Mouse (Mus musculus) embryonic facial prominence, embryonic 12.5 days (tissue): ENCODE data around the gene Dmd. TPM values are rescaled to one million over a fixed set of nuclear protein-coding genes. Genes with fewer than 3 reads are reported as not detected.

ENCODE experiments used
- ATAC-seq: fragments of 200-750 bp; cut with Nextera tagmentation; 2 replicates; pipeline ENCODE4 v1.8.0; 2017; ENCODE audit not compliant: insufficient number of reproducible peaks, insufficient read depth, low FRiP score, low TSS enrichment
- H3K27ac ChIP-seq: fragments of 300-500 bp; sonication (generic); 2 replicates; pipeline ENCODE4 v1.5.1; 2016; ENCODE audit warnings: mild to moderate bottlenecking
- H3K27me3 ChIP-seq: fragments of 300-500 bp; sonication (generic); 2 replicates; pipeline ENCODE4 v1.6.1; 2016; ENCODE audit warnings: mild to moderate bottlenecking, moderate library complexity
- H3K36me3 ChIP-seq: fragments of 300-500 bp; sonication (generic); 2 replicates; pipeline ENCODE4 v1.6.1; 2016; ENCODE audit warnings: mild to moderate bottlenecking
- H3K4me1 ChIP-seq: fragments of 300-500 bp; sonication (generic); 2 replicates; pipeline ENCODE4 v1.6.1; 2016
- H3K4me2 ChIP-seq: fragments of 300-500 bp; sonication (generic); replicated peaks from 2 replicates; pipeline ENCODE4 v1.6.1; 2016; ENCODE audit warnings: mild to moderate bottlenecking, moderate library complexity
- H3K4me3 ChIP-seq: fragments of 300-500 bp; sonication (generic); 2 replicates; pipeline ENCODE4 v1.5.1; 2016; ENCODE audit warnings: mild to moderate bottlenecking
- H3K9ac ChIP-seq: fragments of 300-500 bp; sonication (generic); 2 replicates; pipeline ENCODE4 v1.6.1; 2016; ENCODE audit warnings: mild to moderate bottlenecking, moderate library complexity
- H3K9me3 ChIP-seq: fragments of 300-500 bp; sonication (generic); 2 replicates; pipeline ENCODE4 v1.6.1; 2016; ENCODE audit warnings: mild to moderate bottlenecking, moderate library complexity
- WGBS: fragments of 180-500 bp; shearing (Covaris S2); methylation state at CpG from one replicate; pipeline ENCODE4 v1.1.7; 2016; 5-methylcytosine and 5-hydroxymethylcytosine counted together
- polyA plus RNA-seq: library from polyadenylated mRNA; unstranded; fragments of >200 nt; fragmentation: Nextera tagmentation; extraction: Ambion mirVana; gene quantifications from 2 replicates; pipeline ENCODE4 v1.2.1, GENCODE M21; 2016

Dmd gene
- polyA plus RNA-seq: 14.6 and 15.9 TPM in 2 replicates

DNA sequence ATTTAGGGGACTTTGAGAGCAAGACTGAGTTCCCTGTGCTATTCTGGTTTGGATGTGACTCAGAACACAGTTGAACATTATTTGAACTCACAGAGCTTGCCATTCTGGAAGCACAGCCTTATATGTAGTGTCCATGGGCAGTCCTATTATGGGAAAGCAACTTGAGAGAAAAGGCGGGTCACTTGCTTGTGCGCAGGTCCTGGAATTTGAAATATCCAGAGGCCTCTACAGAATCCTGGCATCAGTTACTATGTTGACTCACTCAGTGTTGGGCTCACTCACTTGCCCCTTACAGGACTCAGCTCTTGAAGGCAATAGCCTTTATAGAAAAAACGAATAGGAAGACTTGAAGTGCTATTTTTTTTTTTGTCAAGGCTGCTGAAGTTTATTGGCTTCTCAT, at the start of gene Dmd:
TSS of gene Dmd (plus strand) at position 241 of the 400 bp plus-strand sequence.
- no peaks in the 10 kb centered on the region for H3K27me3 ChIP-seq
- H3K9ac ChIP-seq: no peak within 1 kb of the TSS
- H3K4me1 ChIP-seq: no peaks in the 10 kb centered on the region
- H3K4me3 ChIP-seq: no peak within 1 kb of the TSS
- H3K9me3 ChIP-seq: no peaks in the 10 kb centered on the region
- WGBS: 70% methylated on average over 3 of the region's 3 CpGs
- no peak for ATAC-seq
- H3K27ac ChIP-seq: no peak within 1 kb of the TSS
- no peaks in the 10 kb centered on the region for H3K36me3 ChIP-seq
- no peak within 1 kb of the TSS for H3K4me2 ChIP-seq

DNA sequence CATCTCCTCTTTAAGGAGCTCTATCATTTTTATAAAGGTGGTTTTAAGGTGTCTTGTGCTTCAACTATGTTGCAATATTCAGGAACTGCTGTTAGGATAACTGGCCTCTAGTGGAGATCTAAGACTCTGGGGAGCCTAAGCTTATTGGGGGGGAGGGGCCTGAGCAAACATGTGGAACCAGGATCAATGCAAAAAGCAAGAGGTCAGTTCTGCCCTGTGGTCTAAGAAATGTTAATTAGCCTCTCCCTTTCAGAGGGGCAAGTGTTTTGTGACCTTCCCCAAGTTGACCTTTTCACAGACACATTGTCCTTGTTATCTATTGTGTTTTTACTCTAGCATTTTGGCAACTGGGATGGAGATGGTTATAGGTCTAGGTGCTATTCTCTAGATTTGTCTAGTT, 47.2 kb upstream of the Dmd start:
- ATAC-seq: no peak
- Histone ChIP-seq H3K4me2 (no peak overlapping the region), H3K36me3 (no peaks in the 10 kb centered on the region), H3K9ac (no peak overlapping the region), H3K4me1 (no peaks in the 10 kb centered on the region), H3K4me3 (no peak overlapping the region), H3K27ac (no peak overlapping the region), H3K27me3 (no peaks in the 10 kb centered on the region), H3K9me3 (no peaks in the 10 kb centered on the region)

DNA sequence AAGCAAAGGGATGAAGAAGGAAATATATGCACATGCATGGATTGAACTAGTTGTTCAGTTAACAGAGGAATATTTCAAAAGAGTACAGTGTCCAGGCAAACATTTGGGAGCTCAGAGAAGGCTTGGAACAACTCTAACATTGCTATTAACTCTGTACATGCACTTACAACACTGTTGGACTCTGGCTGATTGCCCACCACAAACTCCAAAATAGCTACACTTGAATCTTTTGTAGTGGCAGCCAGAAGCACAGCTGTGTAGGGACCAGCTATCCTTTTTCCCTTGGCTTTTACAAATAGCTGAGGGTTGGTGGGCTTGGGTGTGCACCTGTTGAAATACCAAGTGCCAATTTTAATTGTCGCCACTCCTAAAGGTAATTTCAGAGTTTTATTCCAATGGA, 39.0 kb downstream of the Dmd start:
- Histone ChIP-seq H3K9ac (no peak overlapping the region), H3K4me3 (no peak overlapping the region), H3K9me3 (no peaks in the 10 kb centered on the region), H3K27ac (no peak overlapping the region), H3K4me2 (no peak overlapping the region), H3K4me1 (no peaks in the 10 kb centered on the region), H3K27me3 (no peaks in the 10 kb centered on the region), H3K36me3 (no peaks in the 10 kb centered on the region)
- ATAC-seq: no peak
- 95% methylated on average over 1 of the region's 1 CpGs for WGBS

DNA sequence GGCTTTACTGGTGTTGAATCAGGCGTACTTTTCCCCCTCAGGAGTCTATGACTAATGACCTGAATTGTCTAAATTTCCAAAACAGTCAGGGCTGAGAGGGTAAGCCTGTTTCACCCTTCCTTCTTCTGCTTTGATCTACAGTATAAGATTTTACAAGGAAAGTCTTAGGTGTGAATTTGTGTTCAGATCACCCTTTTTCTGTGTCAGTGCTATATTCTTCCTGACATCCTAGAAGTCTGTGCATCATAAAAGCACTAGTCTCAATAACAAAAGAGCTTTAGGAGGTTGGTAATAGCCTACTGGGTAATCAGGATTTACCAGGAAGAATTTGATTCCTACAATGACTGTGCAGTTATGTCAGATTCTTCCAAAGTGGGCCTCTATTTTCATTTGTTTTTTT, 101.5 kb downstream of the Dmd start:
- Histone ChIP-seq H3K9me3 (no peaks in the 10 kb centered on the region), H3K27me3 (no peaks in the 10 kb centered on the region), H3K36me3 (no peaks in the 10 kb centered on the region), H3K4me2 (no peak overlapping the region), H3K4me3 (no peak overlapping the region), H3K27ac (no peak overlapping the region), H3K4me1 (no peaks in the 10 kb centered on the region), H3K9ac (no peak overlapping the region)
- no peak for ATAC-seq
- 86% methylated on average over 1 of the region's 1 CpGs for WGBS

DNA sequence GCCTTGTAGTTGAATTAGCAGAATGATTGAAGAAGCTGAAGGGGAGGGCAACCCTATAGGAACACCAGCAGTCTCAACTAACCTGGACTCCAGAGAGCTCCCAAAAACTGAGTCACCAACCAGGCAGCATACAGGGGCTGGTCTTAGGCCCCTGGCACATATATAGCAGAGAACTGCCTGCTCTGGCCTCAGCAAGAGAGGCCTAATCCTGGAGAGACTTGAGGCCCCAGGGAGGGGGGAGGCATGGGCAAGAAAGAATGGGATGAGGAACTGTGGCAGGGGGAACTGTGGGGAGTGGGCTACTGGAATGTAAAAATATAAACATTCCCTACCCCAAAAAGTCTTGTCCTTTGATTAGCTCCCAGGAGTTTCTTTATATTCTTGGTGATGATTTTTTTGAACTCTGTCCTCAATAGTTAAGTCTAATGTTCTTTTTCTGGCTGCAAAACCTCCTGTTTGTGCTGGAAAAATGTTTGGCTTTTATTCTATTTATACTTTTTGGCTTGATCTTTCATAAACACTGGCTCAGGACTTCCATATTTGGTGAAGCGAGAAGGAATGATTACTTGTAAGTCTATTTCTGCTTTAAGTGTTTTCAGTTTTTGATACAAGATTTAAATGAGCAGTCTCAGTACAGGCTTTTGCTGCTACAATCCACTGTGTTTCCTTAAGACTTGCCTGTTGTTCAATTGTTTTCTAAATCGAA, 167.7 kb downstream of the Dmd start:
- no peak overlapping the region for H3K27ac ChIP-seq
- no peaks in the 10 kb centered on the region for H3K9me3 ChIP-seq
- H3K27me3 ChIP-seq: no peaks in the 10 kb centered on the region
- 72% methylated on average over 2 of the region's 2 CpGs for WGBS
- no peak overlapping the region for H3K4me3 ChIP-seq
- no peak overlapping the region for H3K4me2 ChIP-seq
- H3K9ac ChIP-seq: no peak overlapping the region
- no peak for ATAC-seq
- H3K4me1 ChIP-seq: no peaks in the 10 kb centered on the region
- H3K36me3 ChIP-seq: no peaks in the 10 kb centered on the region

DNA sequence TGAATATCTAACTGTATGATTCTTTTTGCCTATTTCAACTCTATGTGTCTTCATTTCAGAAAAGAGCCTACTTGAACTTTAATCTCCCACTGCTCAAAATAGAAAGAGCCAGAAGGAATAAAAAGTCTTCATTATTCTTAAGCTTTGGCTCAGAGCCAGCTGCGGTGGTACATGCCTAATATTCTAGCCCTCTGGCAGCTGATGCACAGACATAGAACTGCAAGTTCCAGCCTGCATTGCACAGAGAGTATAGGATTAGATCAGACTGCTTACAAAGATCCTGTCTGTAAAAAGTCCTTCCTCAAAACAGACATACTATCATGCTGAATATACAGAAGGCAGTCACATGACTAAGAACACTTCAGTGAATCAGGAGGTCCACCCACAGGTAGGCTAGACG, 168.5 kb downstream of the Dmd start:
- WGBS: 55% methylated on average over 2 of the region's 2 CpGs
- Histone ChIP-seq H3K27ac (no peak overlapping the region), H3K4me2 (no peak overlapping the region), H3K27me3 (no peaks in the 10 kb centered on the region), H3K4me1 (no peaks in the 10 kb centered on the region), H3K9me3 (no peaks in the 10 kb centered on the region), H3K4me3 (no peak overlapping the region), H3K36me3 (no peaks in the 10 kb centered on the region), H3K9ac (no peak overlapping the region)
- no peak for ATAC-seq

DNA sequence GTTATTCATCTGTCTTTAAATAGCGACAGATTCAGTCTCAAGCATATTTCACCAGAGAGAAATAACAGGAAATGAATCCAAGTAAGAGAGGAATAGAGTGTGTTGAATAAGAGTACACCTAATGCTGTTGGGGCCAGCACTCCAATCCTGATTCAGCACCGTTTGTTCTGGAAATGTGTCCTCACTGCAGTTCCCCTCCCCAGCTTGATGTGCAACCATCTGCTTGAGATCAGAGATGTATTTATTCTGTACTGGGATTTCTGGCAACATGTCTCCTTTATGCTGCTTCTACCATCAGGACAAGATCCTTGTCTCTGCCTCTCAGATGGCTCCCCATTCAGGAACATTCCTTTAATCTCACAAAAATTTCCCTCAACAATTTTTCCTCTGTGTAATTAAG, 271.9 kb downstream of the Dmd start:
- Histone ChIP-seq H3K27ac (no peak overlapping the region), H3K9ac (no peak overlapping the region), H3K4me1 (no peaks in the 10 kb centered on the region), H3K9me3 (no peaks in the 10 kb centered on the region), H3K36me3 (no peaks in the 10 kb centered on the region), H3K27me3 (no peaks in the 10 kb centered on the region), H3K4me2 (no peak overlapping the region), H3K4me3 (no peak overlapping the region)
- ATAC-seq: no peak
- 66% methylated on average over 2 of the region's 2 CpGs for WGBS

DNA sequence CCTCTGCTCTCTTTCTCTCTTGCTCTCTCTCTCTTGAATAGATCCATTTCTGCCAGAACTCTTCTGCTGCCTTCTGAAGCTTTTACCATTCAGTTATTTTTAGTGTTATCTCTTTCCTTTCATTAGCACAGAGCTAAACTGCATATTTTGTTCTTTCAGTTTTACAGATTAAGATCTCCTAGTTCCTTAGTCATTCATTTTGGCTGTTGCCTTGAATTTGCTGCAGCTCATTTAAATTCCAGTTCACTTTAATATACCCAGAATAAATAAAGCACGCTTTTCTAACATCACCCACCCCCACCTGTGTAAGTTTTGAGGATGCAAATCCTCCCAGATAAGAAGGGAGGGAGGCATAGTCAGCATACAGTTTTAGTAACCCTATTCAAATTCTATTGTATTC, 272.4 kb downstream of the Dmd start:
- no peaks in the 10 kb centered on the region for H3K9me3 ChIP-seq
- no peak for ATAC-seq
- H3K27me3 ChIP-seq: no peaks in the 10 kb centered on the region
- H3K4me1 ChIP-seq: no peaks in the 10 kb centered on the region
- WGBS: 49% methylated on average over 1 of the region's 1 CpGs
- H3K4me2 ChIP-seq: no peak overlapping the region
- no peaks in the 10 kb centered on the region for H3K36me3 ChIP-seq
- H3K27ac ChIP-seq: no peak overlapping the region
- no peak overlapping the region for H3K4me3 ChIP-seq
- H3K9ac ChIP-seq: no peak overlapping the region

DNA sequence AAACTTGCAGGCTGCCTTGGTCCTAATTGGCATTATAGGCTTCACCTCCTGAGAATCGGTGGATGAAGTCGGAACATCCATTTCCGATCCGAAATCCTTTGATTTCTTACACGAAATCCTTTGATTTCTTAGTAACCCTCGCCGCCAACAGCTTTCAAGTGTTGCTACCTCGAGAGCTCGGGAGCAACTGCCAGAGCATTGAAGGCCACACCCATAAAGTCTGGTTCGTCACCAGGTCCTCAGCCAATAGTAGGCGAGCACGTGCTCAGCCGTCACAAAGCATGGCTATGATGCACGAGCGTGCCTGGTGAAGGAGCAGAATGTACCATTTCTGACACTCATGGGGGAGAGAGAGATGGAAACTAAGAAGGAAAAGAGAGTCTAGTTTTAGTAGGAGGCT, 538.9 kb downstream of the Dmd start, which contains the start of gene Tsga8:
TSS of gene Tsga8 (minus strand) at position 327 of the 400 bp plus-strand sequence.
- no peaks in the 10 kb centered on the region for H3K36me3 ChIP-seq
- no peaks in the 10 kb centered on the region for H3K27me3 ChIP-seq
- no peaks in the 10 kb centered on the region for H3K4me1 ChIP-seq
- H3K9ac ChIP-seq: no peak within 1 kb of the TSS
- no peak for ATAC-seq
- no peak within 1 kb of the TSS for H3K4me3 ChIP-seq
- 89% methylated on average over 15 of the region's 15 CpGs for WGBS
- no peaks in the 10 kb centered on the region for H3K9me3 ChIP-seq
- no peak within 1 kb of the TSS for H3K27ac ChIP-seq
- H3K4me2 ChIP-seq: no peak within 1 kb of the TSS

DNA sequence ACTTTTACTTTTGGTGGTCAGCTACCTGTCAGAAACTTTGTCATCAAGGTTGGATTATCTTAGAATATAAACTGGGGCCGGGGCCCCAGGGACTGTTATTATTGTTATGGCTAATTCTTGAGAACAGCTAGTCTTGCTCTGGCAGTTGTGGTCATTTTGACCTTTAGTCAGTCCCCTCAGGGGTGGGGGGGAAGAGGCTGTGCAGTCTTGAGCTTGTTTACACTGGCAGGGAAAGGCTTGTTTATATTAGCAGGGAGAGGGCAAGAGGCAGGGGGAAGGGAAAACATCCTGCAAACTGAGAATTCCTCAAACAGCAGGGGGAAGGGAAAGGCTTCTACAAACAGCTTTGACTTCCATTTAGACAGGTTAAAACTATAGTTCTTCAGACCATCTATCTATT, 726.3 kb downstream of the Dmd start:
- no peak overlapping the region for H3K9ac ChIP-seq

DNA sequence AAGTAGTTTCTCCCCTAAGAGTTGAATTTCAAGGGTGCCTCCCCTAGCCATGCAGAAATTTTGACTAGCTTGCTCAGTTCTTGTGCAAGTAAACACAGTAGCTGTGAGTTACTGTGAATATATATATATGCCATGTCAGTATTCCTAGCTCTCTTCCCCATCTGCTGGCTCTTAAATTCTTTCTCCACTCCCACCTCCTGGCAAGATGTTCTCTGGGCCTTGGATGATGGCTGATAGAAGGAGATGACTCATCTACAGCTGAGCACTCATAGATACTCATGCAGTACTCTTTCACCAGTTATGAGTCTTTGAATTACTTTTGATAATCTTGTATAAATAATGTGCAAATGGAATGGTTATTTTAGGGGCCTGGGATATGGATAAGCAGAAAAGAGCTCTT, 737.9 kb downstream of the Dmd start:
- Histone ChIP-seq H3K27ac (no peak overlapping the region), H3K9me3 (no peaks in the 10 kb centered on the region), H3K36me3 (no peaks in the 10 kb centered on the region), H3K27me3 (no peaks in the 10 kb centered on the region), H3K4me3 (no peak overlapping the region), H3K4me1 (no peaks in the 10 kb centered on the region), H3K4me2 (no peak overlapping the region), H3K9ac (no peak overlapping the region)
- no peak for ATAC-seq

More for the DNA sequence above, 726.3 kb downstream of the Dmd start:
- Histone ChIP-seq H3K27me3 (no peaks in the 10 kb centered on the region), H3K4me2 (no peak overlapping the region), H3K4me1 (no peaks in the 10 kb centered on the region), H3K9me3 (no peaks in the 10 kb centered on the region), H3K4me3 (no peak overlapping the region), H3K27ac (no peak overlapping the region), H3K36me3 (no peaks in the 10 kb centered on the region)
- ATAC-seq: no peak
- WGBS: 38% methylated on average over 1 of the region's 1 CpGs

DNA sequence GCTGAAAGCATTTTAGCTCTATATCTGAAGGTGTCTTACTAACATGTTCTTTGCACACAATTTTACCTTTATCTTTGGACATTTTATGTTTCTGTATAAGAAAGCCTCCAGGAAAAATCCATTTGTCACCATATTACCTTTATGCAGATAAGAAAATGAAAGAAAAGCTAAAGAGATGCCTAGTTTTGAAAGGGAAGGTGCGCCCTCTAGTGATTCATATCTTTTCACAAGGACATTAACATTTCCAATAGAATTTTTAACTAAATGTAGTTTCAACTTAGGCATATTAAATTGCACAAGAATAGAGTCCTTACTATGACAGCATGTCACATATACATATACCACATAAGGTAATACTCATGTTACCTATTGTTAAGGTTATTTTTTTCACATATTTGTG, 791.9 kb downstream of the Dmd start:
- Histone ChIP-seq H3K36me3 (no peaks in the 10 kb centered on the region), H3K9ac (no peak overlapping the region), H3K4me1 (no peaks in the 10 kb centered on the region), H3K4me3 (no peak overlapping the region), H3K9me3 (no peaks in the 10 kb centered on the region), H3K27ac (no peak overlapping the region), H3K27me3 (no peaks in the 10 kb centered on the region), H3K4me2 (no peak overlapping the region)
- WGBS: 10% methylated on average over 1 of the region's 1 CpGs
- ATAC-seq: no peak
